Mouse (Mus musculus) 3134 (cell line): ENCODE measurements around the gene Arhgef9.

Experiments used
- DNase-seq: peaks from one replicate; pipeline ENCODE4 v3.0.0-alpha.2; 2011; ENCODE audit warnings: low spot score; ENCODE audit not compliant: insufficient read length; ENCODE audit errors: extremely low read depth

Arhgef9 gene

DNA sequence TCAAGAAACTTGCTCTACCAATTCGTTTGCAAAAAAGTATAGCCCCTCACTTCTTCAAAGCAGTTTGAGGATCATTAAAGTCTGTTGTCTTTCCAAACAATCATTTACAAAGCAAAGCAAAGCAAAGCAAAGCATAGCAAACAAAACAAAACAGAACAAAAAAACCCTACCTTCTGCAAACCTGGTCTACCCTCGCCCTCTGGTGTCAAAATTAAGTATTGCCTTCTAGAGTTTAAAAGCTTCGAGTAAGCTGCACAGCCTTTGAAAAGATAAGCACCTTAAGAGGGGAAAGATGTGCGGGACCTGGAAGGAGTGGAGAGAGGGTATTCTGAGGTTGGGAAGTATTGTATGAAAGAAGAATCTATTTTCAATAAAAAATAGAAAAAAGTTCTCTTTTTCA, 184.6 kb downstream of the Arhgef9 start:
- no peak for DNase-seq
